Mouse (Mus musculus): ENCODE results near the gene Cep164. TPM values are rescaled to one million over a fixed set of nuclear protein-coding genes. Genes with fewer than 3 reads are reported as not detected.
A peak's percentile ranks its signal among the peaks of the same experiment; 100 is the strongest.
"Not testable (repeated sequence)": the region's sequence is repeated elsewhere in the genome, so short reads cannot be mapped to it uniquely, and the experiment has no call there.

Gene Cep164
- 1 to 10 TPM; 2.7 to 3.7 TPM for total RNA-seq (2021)
- long read RNA-seq, experiment 1, partial matches to known transcripts: 1 of 2 reads
- long read RNA-seq, experiment 1, other reads (novel, unspliced or antisense): 1 of 2 reads
- long read RNA-seq, experiment 2, partial matches to known transcripts: 2 of 4 reads
- long read RNA-seq, experiment 2, other reads (novel, unspliced or antisense): 1 of 4 reads

GRCm38 (mm10) chr9:45828291-45828963 is at the start of gene Cep164:
Cep164 (minus strand) TSS chr9:45828691.
- intact Hi-C loops (cut with DNase I; ENCODE audit: low total_unique reads): no loop called here
- DNase-seq: peak; percentile 87

- DNase-seq: peak; percentile 26
- intact Hi-C loops (cut with DNase I; ENCODE audit: low total_unique reads): no loop called here
These were observed 49.4 kb upstream of the Cep164 start for GRCm38 (mm10) chr9:45877928-45878327.

- DNase-seq: no peak
- intact Hi-C loops (cut with DNase I; ENCODE audit: low total_unique reads): no loop called here
These were observed 41.8 kb upstream of the Cep164 start for GRCm38 (mm10) chr9:45870265-45870664.

GRCm38 (mm10) chr9:45869181-45869580 is 40.7 kb upstream of the Cep164 start:
- intact Hi-C loops (cut with DNase I; ENCODE audit: low total_unique reads): no loop called here
- no peak for DNase-seq

- intact Hi-C loops (cut with DNase I; ENCODE audit: low total_unique reads): no loop called here
- no peak for DNase-seq
These were observed 33.3 kb upstream of the Cep164 start for GRCm38 (mm10) chr9:45861813-45862212.

- intact Hi-C loops (cut with DNase I; ENCODE audit: low total_unique reads): no loop called here
- DNase-seq: no peak
These were observed 30.9 kb upstream of the Cep164 start for GRCm38 (mm10) chr9:45859364-45859763.

- no peak for DNase-seq
- intact Hi-C loops (cut with DNase I; ENCODE audit: low total_unique reads): no loop called here
These were observed 25.6 kb upstream of the Cep164 start for GRCm38 (mm10) chr9:45854136-45854535.

GRCm38 (mm10) chr9:45853695-45854094 is 25.2 kb upstream of the Cep164 start:
- no peak for DNase-seq
- intact Hi-C loops (cut with DNase I; ENCODE audit: low total_unique reads): no loop called here

- intact Hi-C loops (cut with DNase I; ENCODE audit: low total_unique reads): no loop called here
- DNase-seq: no peak
These were observed 23.3 kb upstream of the Cep164 start for GRCm38 (mm10) chr9:45851776-45852175.

GRCm38 (mm10) chr9:45851330-45851729 is 22.8 kb upstream of the Cep164 start:
- DNase-seq: no peak
- intact Hi-C loops (cut with DNase I; ENCODE audit: low total_unique reads): no loop called here

- intact Hi-C loops (cut with DNase I; ENCODE audit: low total_unique reads): no loop called here
- DNase-seq: peak; percentile 28
These were observed 22.2 kb upstream of the Cep164 start for GRCm38 (mm10) chr9:45850528-45851155.

- peak; percentile 81 for DNase-seq
- intact Hi-C loops (cut with DNase I; ENCODE audit: low total_unique reads): no loop called here
These were observed 21.3 kb upstream of the Cep164 start for GRCm38 (mm10) chr9:45849528-45850408.

GRCm38 (mm10) chr9:45846891-45847460 is 18.5 kb upstream of the Cep164 start:
- intact Hi-C loops (cut with DNase I; ENCODE audit: low total_unique reads): no loop called here

GRCm38 (mm10) chr9:45846176-45846575 is 17.7 kb upstream of the Cep164 start:
- DNase-seq; intact Hi-C loops (cut with DNase I; ENCODE audit: low total_unique reads): not testable (repeated sequence)

More at GRCm38 (mm10) chr9:45846891-45847460, 18.5 kb upstream of the Cep164 start:
- no peak for DNase-seq

GRCm38 (mm10) chr9:45845541-45845940 is 17.1 kb upstream of the Cep164 start:
- DNase-seq: no peak
- intact Hi-C loops (cut with DNase I; ENCODE audit: low total_unique reads): no loop called here

GRCm38 (mm10) chr9:45843780-45844179 is 15.3 kb upstream of the Cep164 start:
- intact Hi-C loops (cut with DNase I; ENCODE audit: low total_unique reads): no loop called here
- DNase-seq: no peak

GRCm38 (mm10) chr9:45843007-45843406 is 14.5 kb upstream of the Cep164 start:
- intact Hi-C loops (cut with DNase I; ENCODE audit: low total_unique reads): no loop called here
- DNase-seq: no peak

- no peak for DNase-seq
- intact Hi-C loops (cut with DNase I; ENCODE audit: low total_unique reads): no loop called here
These were observed 13.0 kb upstream of the Cep164 start for GRCm38 (mm10) chr9:45841458-45841857.

- no peak for DNase-seq
These were observed 11.8 kb upstream of the Cep164 start for GRCm38 (mm10) chr9:45840331-45840730.

GRCm38 (mm10) chr9:45839982-45840300 is 11.4 kb upstream of the Cep164 start:
- intact Hi-C loops (cut with DNase I; ENCODE audit: low total_unique reads): no loop called here
- DNase-seq: no peak

More at GRCm38 (mm10) chr9:45840331-45840730, 11.8 kb upstream of the Cep164 start:
- intact Hi-C loops (cut with DNase I; ENCODE audit: low total_unique reads): no loop called here

All from gastrocnemius, postnatal 14 days (tissue).